Mouse (Mus musculus): ENCODE data around the gene Chd1l. TPM values are rescaled to one million over a fixed set of nuclear protein-coding genes. Genes with fewer than 3 reads are reported as not detected.

The Chd1l gene
- total and polyA plus RNA-seq, 3 experiments: 7.0 to 26.9 (median 16.3) TPM

- no peak overlapping the region for H3K4me3 ChIP-seq (ENCODE audit: low read depth, low read length)
- no peaks in the 10 kb centered on the region for H3K4me1 ChIP-seq (ENCODE audit: insufficient read depth, low read depth, low read length)
- no peak for ATAC-seq (ENCODE audit: extremely low read depth, insufficient number of reproducible peaks, low FRiP score, poor library complexity, severe bottlenecking)
- no peaks in the 10 kb centered on the region for H3K36me3 ChIP-seq (replicated peaks)
- DNase-seq (ENCODE audit: low spot score): no peak
- no peak for TF ChIP-seq GATA1 (IDR thresholded peaks at IDR 0.05; ENCODE audit: borderline replicate concordance, low read length)
- no peak for TF ChIP-seq TAL1 (conservative IDR thresholded peaks at IDR 0.05; ENCODE audit: low read depth, low read length)
- no peak for TF ChIP-seq POLR2AphosphoS5 (IDR thresholded peaks at IDR 0.05; ENCODE audit: insufficient replicate concordance, low read depth, low read length)
- no peak for TF ChIP-seq GATA2 (IDR thresholded peaks at IDR 0.05; ENCODE audit: borderline replicate concordance, low read depth, low read length)
- no peak for TF ChIP-seq CTCF (IDR thresholded peaks at IDR 0.05; ENCODE audit: low read depth, low read length)
- H3K9me3 ChIP-seq (replicated peaks): no peaks in the 10 kb centered on the region
- 0 out of 2 replicates have a peak, but pooled peaks cover 3% of the 10 kb centered on the region for H3K27me3 ChIP-seq (ENCODE audit: insufficient read depth, low read length)
Measured at GRCm38 (mm10) chr3:97651604-97652003, 41.6 kb upstream of the Chd1l start.

- TF ChIP-seq CTCF (IDR thresholded peaks at IDR 0.05; ENCODE audit: low read depth, low read length) (no peak), GATA1 (IDR thresholded peaks at IDR 0.05; ENCODE audit: borderline replicate concordance, low read length) (no peak), TAL1 (conservative IDR thresholded peaks at IDR 0.05; ENCODE audit: low read depth, low read length) (no peak), GATA2 (IDR thresholded peaks at IDR 0.05; ENCODE audit: borderline replicate concordance, low read depth, low read length) (no peak), POLR2AphosphoS5 (IDR thresholded peaks at IDR 0.05; ENCODE audit: insufficient replicate concordance, low read depth, low read length) (no peak)
- Histone ChIP-seq H3K9me3 (replicated peaks) (no peaks in the 10 kb centered on the region), H3K27me3 (ENCODE audit: insufficient read depth, low read length) (0 out of 2 replicates have a peak, but pooled peaks cover 3% of the 10 kb centered on the region), H3K36me3 (replicated peaks) (no peaks in the 10 kb centered on the region), H3K4me3 (ENCODE audit: low read depth, low read length) (no peak overlapping the region), H3K4me1 (ENCODE audit: insufficient read depth, low read depth, low read length) (no peaks in the 10 kb centered on the region)
- DNase-seq (ENCODE audit: low spot score) (no peak), ATAC-seq (ENCODE audit: extremely low read depth, insufficient number of reproducible peaks, low FRiP score, poor library complexity, severe bottlenecking) (no peak)
Measured at GRCm38 (mm10) chr3:97649469-97649868, 39.5 kb upstream of the Chd1l start.

DNA sequence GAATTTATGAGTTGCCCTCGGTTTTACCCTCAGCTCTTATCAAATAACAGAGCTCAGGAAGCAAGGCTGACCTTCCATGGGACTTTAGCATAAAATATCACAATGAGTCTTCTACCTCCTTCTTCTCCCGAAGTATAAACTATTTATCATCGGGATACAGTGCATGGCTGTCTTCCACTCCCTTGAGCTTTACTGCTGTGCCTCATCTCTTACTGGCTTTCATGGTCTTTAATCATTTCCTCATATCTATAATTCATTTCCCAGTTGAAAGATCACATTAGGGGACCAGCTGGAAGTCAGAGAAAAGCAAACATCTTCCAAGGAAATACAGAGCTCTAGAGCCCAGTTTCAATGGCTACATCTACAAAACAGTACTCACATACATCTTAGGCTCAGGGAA lies 39.0 kb upstream of the Chd1l start:
- TF ChIP-seq GATA2 (IDR thresholded peaks at IDR 0.05; ENCODE audit: borderline replicate concordance, low read depth, low read length): no peak
- no peak for TF ChIP-seq GATA1 (IDR thresholded peaks at IDR 0.05; ENCODE audit: borderline replicate concordance, low read length)
- TF ChIP-seq POLR2AphosphoS5 (IDR thresholded peaks at IDR 0.05; ENCODE audit: insufficient replicate concordance, low read depth, low read length): no peak
- TF ChIP-seq CTCF (IDR thresholded peaks at IDR 0.05; ENCODE audit: low read depth, low read length): no peak
- TF ChIP-seq TAL1 (conservative IDR thresholded peaks at IDR 0.05; ENCODE audit: low read depth, low read length): no peak
- no peaks in the 10 kb centered on the region for H3K4me1 ChIP-seq (ENCODE audit: insufficient read depth, low read depth, low read length)
- no peak overlapping the region for H3K4me3 ChIP-seq (ENCODE audit: low read depth, low read length)
- 0 out of 2 replicates have a peak, but pooled peaks cover 3% of the 10 kb centered on the region for H3K27me3 ChIP-seq (ENCODE audit: insufficient read depth, low read length)
- ATAC-seq (ENCODE audit: extremely low read depth, insufficient number of reproducible peaks, low FRiP score, poor library complexity, severe bottlenecking) (no peak), DNase-seq (ENCODE audit: low spot score) (no peak)
- no peaks in the 10 kb centered on the region for H3K9me3 ChIP-seq (replicated peaks)
- H3K36me3 ChIP-seq (replicated peaks): no peaks in the 10 kb centered on the region

DNA sequence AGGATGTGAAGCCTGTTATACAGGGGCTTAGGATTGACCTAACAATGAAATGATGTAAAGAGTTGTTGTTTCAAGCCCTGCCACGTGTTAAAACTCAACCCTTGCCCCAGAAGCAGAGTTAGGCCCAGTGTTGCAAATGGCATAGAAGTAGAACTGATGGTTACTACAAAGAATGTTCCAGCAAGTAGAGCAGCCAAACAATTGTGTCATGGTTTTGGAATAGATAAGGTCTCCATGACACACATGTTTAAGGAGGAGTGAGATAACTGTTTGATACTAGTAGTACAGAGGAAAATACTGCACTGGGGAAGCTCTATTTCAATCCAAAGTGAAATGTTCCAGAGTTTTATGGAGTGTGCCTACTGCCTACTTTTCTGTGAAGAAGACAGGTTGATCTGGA lies 38.5 kb upstream of the Chd1l start:
- H3K27me3 ChIP-seq (ENCODE audit: insufficient read depth, low read length): 0 out of 2 replicates have a peak, but pooled peaks cover 3% of the 10 kb centered on the region
- ATAC-seq (ENCODE audit: extremely low read depth, insufficient number of reproducible peaks, low FRiP score, poor library complexity, severe bottlenecking): no peak

GRCm38 (mm10) chr3:97642001-97642400 lies 32.0 kb upstream of the Chd1l start:
- ATAC-seq (ENCODE audit: extremely low read depth, insufficient number of reproducible peaks, low FRiP score, poor library complexity, severe bottlenecking): no peak
- DNase-seq (ENCODE audit: low spot score): no peak
- no peak overlapping the region for H3K4me3 ChIP-seq (ENCODE audit: low read depth, low read length)
- H3K36me3 ChIP-seq (replicated peaks): no peaks in the 10 kb centered on the region
- no peaks in the 10 kb centered on the region for H3K4me1 ChIP-seq (ENCODE audit: insufficient read depth, low read depth, low read length)
- TF ChIP-seq TAL1 (conservative IDR thresholded peaks at IDR 0.05; ENCODE audit: low read depth, low read length): no peak
- TF ChIP-seq POLR2AphosphoS5 (IDR thresholded peaks at IDR 0.05; ENCODE audit: insufficient replicate concordance, low read depth, low read length): no peak
- TF ChIP-seq GATA1 (IDR thresholded peaks at IDR 0.05; ENCODE audit: borderline replicate concordance, low read length): no peak
- no peak for TF ChIP-seq GATA2 (IDR thresholded peaks at IDR 0.05; ENCODE audit: borderline replicate concordance, low read depth, low read length)
- TF ChIP-seq CTCF (IDR thresholded peaks at IDR 0.05; ENCODE audit: low read depth, low read length): no peak
- H3K27me3 ChIP-seq (ENCODE audit: insufficient read depth, low read length): peaks cover 3% of the 10 kb centered on the region; the same call in 1 of the 2 replicates
- H3K9me3 ChIP-seq (replicated peaks): no peaks in the 10 kb centered on the region

More for the DNA sequence above, 38.5 kb upstream of the Chd1l start:
- Histone ChIP-seq H3K9me3 (replicated peaks) (no peaks in the 10 kb centered on the region), H3K4me3 (ENCODE audit: low read depth, low read length) (no peak overlapping the region), H3K36me3 (replicated peaks) (no peaks in the 10 kb centered on the region), H3K4me1 (ENCODE audit: insufficient read depth, low read depth, low read length) (no peaks in the 10 kb centered on the region)
- no peak for DNase-seq (ENCODE audit: low spot score)
- no peak for TF ChIP-seq GATA1 (IDR thresholded peaks at IDR 0.05; ENCODE audit: borderline replicate concordance, low read length)
- TF ChIP-seq CTCF (IDR thresholded peaks at IDR 0.05; ENCODE audit: low read depth, low read length): no peak
- TF ChIP-seq GATA2 (IDR thresholded peaks at IDR 0.05; ENCODE audit: borderline replicate concordance, low read depth, low read length): no peak
- TF ChIP-seq POLR2AphosphoS5 (IDR thresholded peaks at IDR 0.05; ENCODE audit: insufficient replicate concordance, low read depth, low read length): no peak

GRCm38 (mm10) chr3:97641396-97641795 lies 31.4 kb upstream of the Chd1l start:
- no peaks in the 10 kb centered on the region for H3K36me3 ChIP-seq (replicated peaks)
- DNase-seq (ENCODE audit: low spot score) (no peak), ATAC-seq (ENCODE audit: extremely low read depth, insufficient number of reproducible peaks, low FRiP score, poor library complexity, severe bottlenecking) (no peak)
- no peaks in the 10 kb centered on the region for H3K4me1 ChIP-seq (ENCODE audit: insufficient read depth, low read depth, low read length)
- no peak overlapping the region for H3K4me3 ChIP-seq (ENCODE audit: low read depth, low read length)
- peaks cover 3% of the 10 kb centered on the region; the same call in 1 of the 2 replicates for H3K27me3 ChIP-seq (ENCODE audit: insufficient read depth, low read length)
- H3K9me3 ChIP-seq (replicated peaks): no peaks in the 10 kb centered on the region
- TF ChIP-seq CTCF (IDR thresholded peaks at IDR 0.05; ENCODE audit: low read depth, low read length): no peak
- no peak for TF ChIP-seq GATA1 (IDR thresholded peaks at IDR 0.05; ENCODE audit: borderline replicate concordance, low read length)
- TF ChIP-seq TAL1 (conservative IDR thresholded peaks at IDR 0.05; ENCODE audit: low read depth, low read length): no peak
- TF ChIP-seq POLR2AphosphoS5 (IDR thresholded peaks at IDR 0.05; ENCODE audit: insufficient replicate concordance, low read depth, low read length): no peak
- no peak for TF ChIP-seq GATA2 (IDR thresholded peaks at IDR 0.05; ENCODE audit: borderline replicate concordance, low read depth, low read length)
